Mouse (Mus musculus) left cerebral cortex, adult 2 months (tissue): ENCODE data around the gene Agfg2. TPM values are rescaled to one million over a fixed set of nuclear protein-coding genes. Genes with fewer than 3 reads are reported as not detected.
A peak's percentile ranks its signal among the peaks of the same experiment; 100 is the strongest.
"Not testable (repeated sequence)": the region's sequence is repeated elsewhere in the genome, so short reads cannot be mapped to it uniquely, and the experiment has no call there.

Source experiments
- DNase-seq, 2 experiments: peaks; one replicate each; pipeline ENCODE4 v3.0.0; 2021 to 2022; ENCODE audit warnings: low spot score in 2 of 2, mixed read lengths in 1 of 2; ENCODE audit errors: extremely low spot score in 1 of 2
- H3K27ac ChIP-seq: fragments of 200-600 bp; 2 replicates; pipeline ENCODE4 v1.8.1; 2022
- H3K4me3 ChIP-seq: fragments of 200-600 bp; 2 replicates; pipeline ENCODE4 v1.8.1; 2022
- CTCF ChIP-seq: fragments of 200-600 bp; IDR thresholded peaks from 2 replicates; pipeline ENCODE4 v1.8.1; 2022; ENCODE audit warnings: antibody characterized with exemption, mild to moderate bottlenecking, moderate library complexity
- intact Hi-C: fragments of 180-260 bp; cut with DNase I; formaldehyde crosslinking; loops from one replicate; pipeline ENCODE4 v1.15.1; 2025
- long read RNA-seq, 2 experiments: library from polyadenylated mRNA; stranded (forward); transcript quantifications; one replicate each; pipeline ENCODE4 v2.0.0; 2021; ENCODE audit warnings: borderline mapping rate in 2 of 2
- total RNA-seq, 2 experiments: library from RNA; stranded (reverse); gene quantifications; 2 replicates each; pipeline ENCODE4 v1.2.3; 2021

Gene Agfg2
- total RNA-seq: 10 to 100 TPM; 43.6 to 45.5 TPM
- long read RNA-seq, experiment 1, transcript Agfg2-202 (13 exons, 2,858 nt): major isoform, 57 of 88 reads
- long read RNA-seq, experiment 1, transcript Agfg2-201 (12 exons, 2,893 nt): minor isoform, 8 of 88 reads
- long read RNA-seq, experiment 1, partial matches to known transcripts: 3 of 88 reads
- long read RNA-seq, experiment 1, other reads (novel, unspliced or antisense): 20 of 88 reads
- long read RNA-seq, experiment 2, transcript Agfg2-201 (12 exons, 2,893 nt): minor isoform, 6 of 64 reads
- long read RNA-seq, experiment 2, transcript Agfg2-202 (13 exons, 2,858 nt): major isoform, 44 of 64 reads
- long read RNA-seq, experiment 2, partial matches to known transcripts: 6 of 64 reads
- long read RNA-seq, experiment 2, other reads (novel, unspliced or antisense): 8 of 64 reads

DNA sequence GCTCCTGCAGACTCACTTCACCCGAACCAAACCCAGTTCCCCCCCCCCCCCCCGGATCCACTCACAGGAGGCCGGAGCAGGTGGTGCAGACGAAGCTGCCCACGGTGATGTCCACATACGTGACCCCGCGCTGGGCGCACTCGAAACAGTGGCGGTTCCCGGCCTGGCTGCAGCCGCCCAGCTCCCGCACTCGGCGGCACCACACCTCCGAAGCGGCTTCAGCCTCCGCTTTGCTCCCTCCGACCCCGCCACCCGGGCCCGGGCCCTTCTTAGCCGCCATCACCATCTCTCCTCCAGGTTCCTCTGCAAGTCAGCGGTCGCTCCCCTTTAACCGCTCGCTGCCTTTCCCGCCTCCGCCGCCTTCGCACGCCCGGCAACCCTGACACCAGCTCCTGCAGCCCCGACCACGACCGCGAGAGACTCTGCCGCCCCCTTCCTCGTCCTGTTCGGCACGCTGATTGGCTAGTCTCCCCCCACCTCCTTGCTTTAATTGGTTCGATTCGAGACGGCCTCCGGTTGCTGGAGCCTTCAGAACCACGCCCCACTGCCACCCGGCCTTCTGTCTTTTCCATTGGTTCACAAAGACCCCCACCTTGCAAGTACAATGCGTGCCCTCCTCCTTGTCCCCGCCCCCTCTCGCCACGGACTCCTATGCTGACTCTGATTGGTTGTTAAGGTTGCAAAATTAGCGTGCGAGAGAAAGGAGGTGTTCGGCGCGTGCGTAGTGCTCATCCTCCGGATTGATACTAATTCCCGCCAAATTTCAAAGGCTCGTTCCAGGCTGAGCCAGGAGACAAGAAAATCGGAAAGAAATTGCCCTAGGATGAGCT lies at the start of gene Agfg2:
Gene Agfg2 (minus strand): TSS at position 433 of the 830 bp plus-strand sequence.
- H3K27ac ChIP-seq: peak within 1 kb of the TSS; percentile 71
- TF ChIP-seq CTCF: peak; percentile 10; the same call in 1 of the 2 replicates
- intact Hi-C loops: no loop called here
- peak; percentile 95 to 98 for DNase-seq
- H3K4me3 ChIP-seq: peak within 1 kb of the TSS; percentile 96

GRCm38 (mm10) chr5:137733638-137734288 lies 49.2 kb upstream of the Agfg2 start:
- Histone ChIP-seq H3K4me3 (peak overlapping the region; percentile 33), H3K27ac (peak overlapping the region; percentile 80)
- peak in 1 of 2 experiments; percentile 32 for DNase-seq
- intact Hi-C loops: no loop called here
- no peak for TF ChIP-seq CTCF

- Histone ChIP-seq H3K4me3 (no peak overlapping the region), H3K27ac (no peak overlapping the region)
- peak; percentile 5; the same call in 1 of the 2 replicates for TF ChIP-seq CTCF
- intact Hi-C loops: no loop called here
- DNase-seq: no peak
Observed at GRCm38 (mm10) chr5:137726767-137727166, 42.2 kb upstream of the Agfg2 start.

GRCm38 (mm10) chr5:137723840-137724239 lies 39.3 kb upstream of the Agfg2 start:
- Histone ChIP-seq H3K4me3 (no peak overlapping the region), H3K27ac (no peak overlapping the region)
- DNase-seq: no peak
- intact Hi-C loops: no loop called here
- TF ChIP-seq CTCF: no peak

- H3K4me3 ChIP-seq, DNase-seq, intact Hi-C loops, H3K27ac ChIP-seq: not testable (repeated sequence)
Observed at GRCm38 (mm10) chr5:137720558-137721164, 36.1 kb upstream of the Agfg2 start.

DNA sequence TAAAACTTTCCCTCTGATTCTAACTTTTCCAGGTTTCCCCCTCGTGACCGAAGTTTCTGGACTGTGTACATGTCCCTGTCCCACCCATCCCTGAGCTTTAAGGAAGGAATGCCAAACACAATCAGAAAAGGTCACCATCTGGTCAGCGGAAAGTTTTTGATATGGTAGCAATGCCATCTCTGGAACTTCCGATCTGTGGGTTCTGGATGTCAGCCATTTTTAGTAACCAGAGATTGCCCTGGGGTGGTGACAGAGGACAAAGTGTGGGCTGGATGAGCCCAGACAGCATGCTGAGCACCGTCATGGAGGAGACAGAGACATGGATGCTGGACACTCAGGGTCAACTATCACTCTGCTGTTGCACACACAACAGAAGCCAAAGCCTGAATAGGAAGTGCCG lies 34.6 kb upstream of the Agfg2 start:
- TF ChIP-seq CTCF: no peak
- intact Hi-C loops: no loop called here
- no peak for DNase-seq
- Histone ChIP-seq H3K27ac (no peak overlapping the region), H3K4me3 (no peak overlapping the region)

GRCm38 (mm10) chr5:137718020-137718790 lies 33.7 kb upstream of the Agfg2 start:
- Histone ChIP-seq H3K27ac (no peak overlapping the region), H3K4me3 (no peak overlapping the region)
- TF ChIP-seq CTCF: no peak
- intact Hi-C loops: no loop called here
- no peak for DNase-seq

DNA sequence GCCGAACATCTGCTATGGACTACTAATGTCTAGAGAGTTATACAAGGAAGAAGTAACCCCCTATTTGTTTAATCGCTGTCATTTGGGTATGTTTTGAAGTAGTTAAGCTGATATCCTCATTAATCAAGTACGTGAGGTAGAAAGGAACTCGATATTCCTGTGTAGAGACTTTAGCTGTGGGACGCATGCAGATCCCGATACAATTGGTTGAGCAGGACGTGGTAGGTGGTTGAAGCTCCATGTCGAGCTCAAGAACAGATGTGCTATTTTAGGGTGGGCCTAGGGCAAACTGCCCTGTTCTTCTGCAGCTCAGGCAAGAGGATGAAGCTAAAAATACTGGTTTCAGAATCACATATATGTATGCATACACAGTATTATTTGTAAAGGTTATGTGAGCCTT lies 31.2 kb upstream of the Agfg2 start:
- intact Hi-C loops: no loop called here
- no peak overlapping the region for H3K4me3 ChIP-seq
- H3K27ac ChIP-seq: no peak overlapping the region
- DNase-seq: no peak
- no peak for TF ChIP-seq CTCF

DNA sequence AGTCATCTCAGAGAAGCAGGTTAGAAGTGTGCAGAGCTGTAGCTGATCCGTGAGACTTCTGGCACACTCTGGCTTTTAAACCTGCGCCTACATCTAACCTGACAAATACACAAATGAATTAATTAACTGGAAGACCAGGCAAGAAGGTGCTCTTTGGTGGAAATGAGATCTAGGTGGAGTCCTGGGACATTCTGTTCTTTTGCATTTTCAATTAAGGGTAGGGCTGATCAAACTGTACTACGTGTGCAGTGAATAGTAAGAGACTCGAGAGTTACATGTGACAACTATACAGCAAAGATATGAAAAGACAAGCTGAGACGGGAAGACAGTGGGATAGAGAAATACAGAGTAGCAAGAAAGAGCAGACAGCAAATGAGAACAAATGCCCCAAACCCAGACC lies 28.9 kb upstream of the Agfg2 start:
- intact Hi-C loops: no loop called here

DNA sequence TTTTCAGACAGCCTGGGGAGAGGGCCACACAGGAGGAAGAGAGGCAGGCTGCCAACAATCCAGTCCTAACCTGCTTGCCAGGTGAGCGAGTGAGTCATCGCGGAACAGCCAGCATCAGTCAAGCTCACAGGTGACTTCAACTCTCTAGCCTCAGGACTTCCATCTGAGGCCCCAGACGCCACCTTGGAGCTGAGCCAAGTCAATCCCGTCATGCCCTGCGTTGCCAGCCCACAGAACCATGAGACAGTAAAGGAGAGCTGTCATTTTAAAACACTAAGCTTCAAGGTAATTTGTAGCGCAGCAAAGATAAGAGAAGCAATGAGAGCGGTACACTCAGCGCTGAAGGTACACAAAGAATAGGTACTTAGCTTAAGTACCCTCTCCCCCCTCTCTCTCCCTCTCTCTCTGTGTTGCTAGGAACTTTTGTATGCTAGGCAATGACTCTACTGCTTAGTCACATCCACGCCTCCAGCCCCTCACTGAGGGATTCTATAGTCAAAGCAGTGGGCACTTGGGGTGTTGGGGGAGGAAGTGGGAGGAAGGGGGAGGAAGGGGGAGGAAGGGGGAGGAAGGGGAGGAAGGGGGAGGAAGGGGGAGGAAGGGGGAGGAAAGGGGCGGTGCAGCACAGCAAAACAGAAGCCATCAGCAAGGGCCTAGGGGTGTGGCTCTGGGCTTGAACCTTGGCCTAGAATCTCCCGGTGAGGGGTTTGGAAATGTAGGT lies 22.5 kb upstream of the Agfg2 start:
- Histone ChIP-seq H3K4me3 (no peak overlapping the region), H3K27ac (no peak overlapping the region)
- DNase-seq: peak; percentile 32 to 33
- intact Hi-C loops: no loop called here
- no peak for TF ChIP-seq CTCF

More for the DNA sequence above, 28.9 kb upstream of the Agfg2 start:
- DNase-seq: no peak
- no peak for TF ChIP-seq CTCF
- no peak overlapping the region for H3K27ac ChIP-seq
- no peak overlapping the region for H3K4me3 ChIP-seq
